Mouse (Mus musculus): ENCODE measurements around the gene Zswim3.

DNA sequence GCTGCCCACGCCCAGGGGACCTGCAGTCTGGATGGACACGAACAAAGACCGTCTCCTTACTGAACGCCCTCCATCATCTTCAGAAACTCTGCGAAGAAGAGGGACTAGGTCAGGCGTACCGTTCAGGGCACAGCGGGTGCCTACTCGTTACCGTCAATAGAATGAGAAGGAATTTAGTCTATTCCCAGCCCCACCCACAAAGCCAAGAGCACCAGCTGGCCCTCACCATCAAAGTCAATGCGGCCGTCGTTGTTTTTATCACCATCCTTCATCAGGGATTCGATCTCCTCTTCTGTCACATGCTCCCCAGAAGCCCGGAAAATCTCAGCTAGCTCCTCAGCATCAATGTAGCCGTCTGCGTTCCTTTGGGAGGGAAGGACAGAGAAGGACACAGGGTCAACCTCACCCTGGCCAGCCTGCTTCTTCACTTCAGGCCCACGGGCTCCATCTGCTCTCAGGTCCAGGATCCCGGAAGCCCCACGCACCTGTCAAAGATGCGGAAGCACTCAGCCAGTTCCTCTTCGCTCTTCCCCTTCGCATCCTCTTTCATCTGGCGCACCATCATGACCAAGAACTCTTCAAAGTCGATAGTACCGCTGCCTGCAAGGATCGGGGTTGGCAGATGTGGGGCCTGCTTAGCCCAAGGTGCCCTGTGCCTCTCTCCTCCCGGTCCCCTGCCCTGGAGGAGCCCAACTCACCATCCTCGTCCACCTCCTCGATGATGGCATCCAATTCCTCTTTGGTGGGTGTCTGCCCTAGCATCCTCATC, 27.5 kb upstream of the Zswim3 start:
- TF ChIP-seq CTCF (IDR thresholded peaks at IDR 0.05; ENCODE audit: extremely low read depth, insufficient read depth, insufficient read length, insufficient replicate concordance) (no peak), POLR2A (IDR thresholded peaks at IDR 0.05; ENCODE audit: low read depth, low read length) (no peak)

Measured in spleen, adult 2 months (tissue).